Mouse (Mus musculus) thymus, adult 2 months (tissue): ENCODE results near the gene Fam173a.

ENCODE experiments used
- CTCF ChIP-seq: fragments of 200-500 bp; IDR thresholded peaks from 2 replicates; pipeline ENCODE4 v1.5.1; 2012; ENCODE audit warnings: mild to moderate bottlenecking, control low read depth, low read length, moderate library complexity, borderline replicate concordance; ENCODE audit not compliant: control insufficient read depth, poor library complexity, insufficient read depth; ENCODE audit errors: extremely low read depth
- POLR2A ChIP-seq: fragments of 200-500 bp; IDR thresholded peaks from 2 replicates; pipeline ENCODE4 v1.6.1; 2012; ENCODE audit warnings: mild to moderate bottlenecking, low read length, control low read depth, moderate library complexity; ENCODE audit not compliant: control insufficient read depth, poor library complexity, insufficient read depth; ENCODE audit errors: extremely low read depth

- TF ChIP-seq POLR2A: no peak
- TF ChIP-seq CTCF: no peak
These were observed 32.6 kb downstream of the Fam173a start for GRCm38 (mm10) chr17:25760148-25760547.
